Mouse (Mus musculus) left cerebral cortex, adult 9 months (tissue): ENCODE measurements at regions not wholly inside any gene's neighbourhood (a gene's known extent, or its start where the extent isn't known, plus 50 kb on each side); places are given as distances from the start of the nearest gene placed in this dataset.

Experiments used
- DNase-seq, 2 experiments: peaks; one replicate each; pipeline ENCODE4 v3.0.0; 2022; ENCODE audit warnings: low spot score in 2 of 2

GRCm38 (mm10) chr2:27590511-27590910 is 75.6 kb downstream of the Wdr5 start:
- DNase-seq, result no peak

- DNase-seq, result no peak
These were observed 76.7 kb downstream of the Wdr5 start for GRCm38 (mm10) chr2:27591668-27592067.

- DNase-seq, result no peak
These were observed 78.4 kb downstream of the Wdr5 start for GRCm38 (mm10) chr2:27593338-27593737.

GRCm38 (mm10) chr2:27595251-27595650 is 80.3 kb downstream of the Wdr5 start:
- no peak for DNase-seq

GRCm38 (mm10) chr2:27596217-27596616 is 80.0 kb upstream of the Rxra start:
- no peak for DNase-seq

- DNase-seq, result no peak
These were observed 79.3 kb upstream of the Rxra start for GRCm38 (mm10) chr2:27596966-27597365.

GRCm38 (mm10) chr2:27597901-27598300 is 78.3 kb upstream of the Rxra start:
- no peak for DNase-seq

GRCm38 (mm10) chr2:27599061-27599768 is 77.0 kb upstream of the Rxra start:
- peak in 1 of 2 experiments; percentile 42 for DNase-seq

GRCm38 (mm10) chr2:27599769-27600167 is 76.5 kb upstream of the Rxra start:
- no peak for DNase-seq

- no peak for DNase-seq
These were observed 72.9 kb upstream of the Rxra start for GRCm38 (mm10) chr2:27603333-27603732.

GRCm38 (mm10) chr2:27604588-27604987 is 71.7 kb upstream of the Rxra start:
- no peak for DNase-seq

GRCm38 (mm10) chr2:27606816-27607215 is 69.4 kb upstream of the Rxra start:
- DNase-seq, result no peak

GRCm38 (mm10) chr2:27621741-27622140 is 54.5 kb upstream of the Rxra start:
- no peak for DNase-seq

GRCm38 (mm10) chr2:27624656-27625366 is 51.4 kb upstream of the Rxra start:
- no peak for DNase-seq
